Mouse (Mus musculus) forebrain, embryonic 16.5 days (tissue): ENCODE data around the gene Sox6. TPM values are rescaled to one million over a fixed set of nuclear protein-coding genes. Genes with fewer than 3 reads are reported as not detected.

Experiments used
- ATAC-seq: fragments of 200-750 bp; cut with Nextera tagmentation; 2 replicates; pipeline ENCODE4 v1.8.0; 2017; ENCODE audit warnings: mild to moderate bottlenecking, moderate library complexity
- H3K27ac ChIP-seq: fragments of 300-500 bp; sonication (generic); 2 replicates; pipeline ENCODE4 v1.5.1; 2014; ENCODE audit warnings: low read length, control low read depth
- H3K27me3 ChIP-seq: fragments of 300-500 bp; sonication (generic); replicated peaks from 2 replicates; pipeline ENCODE4 v1.6.1; 2014; ENCODE audit warnings: low read length; ENCODE audit not compliant: control insufficient read depth, insufficient read depth
- H3K36me3 ChIP-seq: fragments of 300-500 bp; sonication (generic); 2 replicates; pipeline ENCODE4 v1.6.1; 2014; ENCODE audit not compliant: control insufficient read depth, insufficient read depth
- H3K4me1 ChIP-seq: fragments of 300-500 bp; sonication (generic); replicated peaks from 2 replicates; pipeline ENCODE4 v1.6.1; 2014; ENCODE audit warnings: low read length; ENCODE audit not compliant: control insufficient read depth, insufficient read depth
- H3K4me2 ChIP-seq: fragments of 300-500 bp; sonication (generic); 2 replicates; pipeline ENCODE4 v1.6.1; 2014; ENCODE audit warnings: mild to moderate bottlenecking, low read length, control low read depth
- H3K4me3 ChIP-seq: fragments of 300-500 bp; sonication (generic); replicated peaks from 2 replicates; pipeline ENCODE4 v1.5.1; 2014; ENCODE audit warnings: mild to moderate bottlenecking, low read length, control low read depth
- H3K9ac ChIP-seq: fragments of 300-500 bp; sonication (generic); replicated peaks from 2 replicates; pipeline ENCODE4 v1.6.1; 2014; ENCODE audit warnings: low read depth, low read length, control low read depth
- H3K9me3 ChIP-seq: fragments of 300-500 bp; sonication (generic); 2 replicates; pipeline ENCODE4 v1.6.1; 2016; ENCODE audit warnings: low read length; ENCODE audit not compliant: control insufficient read depth
- WGBS: fragments of 180-500 bp; shearing (Covaris S2); extraction: QIAGEN DNeasy Blood & Tissue Kit; methylation state at CpG from one replicate; pipeline ENCODE4 v1.1.7; 2014; 5-methylcytosine and 5-hydroxymethylcytosine counted together
- polyA plus RNA-seq: library from polyadenylated mRNA; unstranded; fragments of >200 nt; fragmentation: Nextera tagmentation; extraction: Ambion mirVana; gene quantifications from 2 replicates; pipeline ENCODE4 v1.2.1, GENCODE M21; 2015

The Sox6 gene
- polyA plus RNA-seq, 1 experiment from 2014 or later, result 96.5 TPM

DNA sequence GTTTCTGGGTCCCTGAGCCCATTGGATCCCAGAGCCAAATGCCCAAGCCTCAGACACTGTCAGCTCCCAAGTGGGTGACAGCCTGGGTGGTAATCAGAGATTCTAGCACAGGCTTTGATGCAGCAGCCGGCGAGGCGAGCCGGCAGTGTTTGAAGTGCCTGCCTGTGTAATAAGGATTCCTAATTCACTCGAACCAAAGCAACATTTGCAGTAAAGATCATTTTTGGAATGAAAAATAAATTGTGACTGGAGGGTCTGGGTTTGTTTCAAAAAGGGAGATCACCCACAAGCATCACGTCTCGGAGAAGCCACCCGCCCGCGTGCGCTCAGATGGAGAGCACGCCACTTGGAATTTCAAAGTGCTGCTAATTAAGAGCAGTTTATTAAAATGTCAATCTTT lies 617.6 kb downstream of the Sox6 start:
- 0 out of 2 replicates have a peak, but pooled peaks have one; percentile 54 for ATAC-seq
- Histone ChIP-seq H3K4me3 (no peak overlapping the region), H3K9ac (no peak overlapping the region), H3K4me2 (peak overlapping the region; percentile 6; the same call in 1 of the 2 replicates), H3K27ac (no peak overlapping the region), H3K9me3 (no peaks in the 10 kb centered on the region), H3K27me3 (no peaks in the 10 kb centered on the region), H3K4me1 (peaks cover 9% of the 10 kb centered on the region), H3K36me3 (no peaks in the 10 kb centered on the region)
- WGBS, result 14% methylated on average over 12 of the region's 12 CpGs

Other genes with a start within 250 kb of the Sox6 start
- gene 1110004F10Rik, start 601 bp upstream of the Sox6 start, polyA plus RNA-seq, result 382 and 395 TPM in 2 replicates
- gene Gm4353, start 45.8 kb upstream of the Sox6 start, polyA plus RNA-seq, result 1.2 and 1.5 TPM in 2 replicates